Mouse (Mus musculus): ENCODE data around the gene Rpl36-ps4.
"Not testable (repeated sequence)": the region's sequence is repeated elsewhere in the genome, so short reads cannot be mapped to it uniquely, and the experiment has no call there.

Rpl36-ps4 gene

GRCm38 (mm10) chr17:87948965-87949584, 28.3 kb downstream of the Rpl36-ps4 start:
- peak; percentile 85 for DNase-seq (ENCODE audit: low spot score)

GRCm38 (mm10) chr17:87954618-87955124, 33.9 kb downstream of the Rpl36-ps4 start:
- DNase-seq (ENCODE audit: low spot score): not testable (repeated sequence)

GRCm38 (mm10) chr17:87957096-87957840, 36.5 kb downstream of the Rpl36-ps4 start:
- no peak for DNase-seq (ENCODE audit: low spot score)

GRCm38 (mm10) chr17:87958283-87958682, 37.5 kb downstream of the Rpl36-ps4 start:
- DNase-seq (ENCODE audit: low spot score): peak; percentile 32

GRCm38 (mm10) chr17:87959406-87959805, 38.6 kb downstream of the Rpl36-ps4 start:
- not testable (repeated sequence) for DNase-seq (ENCODE audit: low spot score)

- DNase-seq (ENCODE audit: low spot score): not testable (repeated sequence)
Observed at GRCm38 (mm10) chr17:87959931-87960330, 39.2 kb downstream of the Rpl36-ps4 start.

- no peak for DNase-seq (ENCODE audit: low spot score)
Observed at GRCm38 (mm10) chr17:87963081-87964075, 42.6 kb downstream of the Rpl36-ps4 start.

- DNase-seq (ENCODE audit: low spot score): not testable (repeated sequence)
Observed at GRCm38 (mm10) chr17:87968483-87968926, 47.7 kb downstream of the Rpl36-ps4 start.

Data from retina, embryonic 14.5 days (tissue).